Mouse (Mus musculus) gastrocnemius, postnatal 36 days (tissue): Measurements from ENCODE around the gene Snx30. TPM values are rescaled to one million over a fixed set of nuclear protein-coding genes. Genes with fewer than 3 reads are reported as not detected.

ENCODE experiments used
- DNase-seq, 2 experiments: peaks; one replicate each; pipeline ENCODE4 v3.0.0; 2022
- intact Hi-C: fragments of 180-260 bp; cut with DNase I; formaldehyde crosslinking; loops from one replicate; pipeline ENCODE4 v1.15.1; 2025
- total RNA-seq, 2 experiments: library from RNA; stranded (reverse); gene quantifications; 2 replicates each; pipeline ENCODE4 v1.2.3; 2021

The Snx30 gene
- total RNA-seq, 2 experiments from 2014 or later, result 2.4 to 3.4 TPM

GRCm38 (mm10) chr4:59819477-59820022 lies 13.9 kb downstream of the Snx30 start:
- intact Hi-C loops, result no loop called here
- no peak for DNase-seq

GRCm38 (mm10) chr4:59821516-59821915 lies 15.9 kb downstream of the Snx30 start:
- DNase-seq, result no peak
- intact Hi-C loops, result no loop called here

- intact Hi-C loops, result no loop called here
- DNase-seq, result no peak
Observed at GRCm38 (mm10) chr4:59822119-59822518, 16.5 kb downstream of the Snx30 start.

GRCm38 (mm10) chr4:59823470-59823869 lies 17.8 kb downstream of the Snx30 start:
- intact Hi-C loops, result loop anchor here (1.0 kb wide), 1 partner anchor 8 kb away; no protein-coding TSS in a partner anchor

DNA sequence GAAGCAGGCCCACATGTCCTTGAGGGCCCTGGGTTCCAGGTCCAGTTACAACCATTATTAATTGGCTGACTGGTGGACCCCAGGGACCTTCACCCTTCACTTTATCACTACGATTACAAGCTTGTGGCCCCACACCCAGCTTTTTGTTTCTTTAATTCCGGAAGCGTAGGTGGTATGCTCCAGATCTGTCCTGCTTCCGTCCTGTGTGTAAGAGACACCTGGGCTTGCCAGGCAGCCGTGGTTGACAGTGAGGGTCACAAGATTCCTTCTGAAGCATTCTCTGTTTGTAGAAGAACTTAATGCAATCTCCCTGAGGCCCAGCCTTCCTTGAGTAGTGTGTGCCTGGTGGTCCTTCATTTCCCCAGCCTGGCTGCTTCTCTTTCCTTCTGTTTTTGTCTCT lies 19.2 kb downstream of the Snx30 start:
- intact Hi-C loops, result no loop called here
- DNase-seq, result no peak

More at GRCm38 (mm10) chr4:59823470-59823869, 17.8 kb downstream of the Snx30 start:
- DNase-seq, result peak in 1 of 2 experiments; percentile 46

GRCm38 (mm10) chr4:59825634-59826033 lies 20.0 kb downstream of the Snx30 start:
- intact Hi-C loops, result no loop called here
- no peak for DNase-seq

- intact Hi-C loops, result no loop called here
- DNase-seq, result no peak
Observed at GRCm38 (mm10) chr4:59826381-59826780, 20.7 kb downstream of the Snx30 start.

- no peak for DNase-seq
- intact Hi-C loops, result no loop called here
Observed at GRCm38 (mm10) chr4:59829072-59829471, 23.4 kb downstream of the Snx30 start.

- intact Hi-C loops, result no loop called here
- DNase-seq, result no peak
Observed at GRCm38 (mm10) chr4:59831038-59831437, 25.4 kb downstream of the Snx30 start.

DNA sequence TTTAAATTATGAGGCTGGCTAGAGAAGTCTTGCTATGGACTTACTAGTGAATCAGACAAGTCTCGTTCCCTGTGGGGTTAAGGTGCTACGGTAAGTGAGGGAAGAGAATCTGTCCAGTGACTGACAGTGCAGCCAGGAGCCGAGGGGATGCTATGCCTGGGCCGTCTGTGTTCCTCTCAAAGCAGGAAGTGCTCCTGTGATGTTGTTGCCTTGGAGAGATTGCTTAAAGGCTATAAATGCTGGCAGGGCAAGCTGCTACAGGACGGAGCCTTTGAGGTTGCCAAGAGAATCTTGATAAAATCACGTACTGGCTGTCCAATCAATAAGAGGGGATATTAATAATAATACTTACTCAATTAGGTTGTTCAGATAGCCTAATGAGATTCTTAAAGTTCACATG lies 27.2 kb downstream of the Snx30 start:
- intact Hi-C loops, result no loop called here
- no peak for DNase-seq

DNA sequence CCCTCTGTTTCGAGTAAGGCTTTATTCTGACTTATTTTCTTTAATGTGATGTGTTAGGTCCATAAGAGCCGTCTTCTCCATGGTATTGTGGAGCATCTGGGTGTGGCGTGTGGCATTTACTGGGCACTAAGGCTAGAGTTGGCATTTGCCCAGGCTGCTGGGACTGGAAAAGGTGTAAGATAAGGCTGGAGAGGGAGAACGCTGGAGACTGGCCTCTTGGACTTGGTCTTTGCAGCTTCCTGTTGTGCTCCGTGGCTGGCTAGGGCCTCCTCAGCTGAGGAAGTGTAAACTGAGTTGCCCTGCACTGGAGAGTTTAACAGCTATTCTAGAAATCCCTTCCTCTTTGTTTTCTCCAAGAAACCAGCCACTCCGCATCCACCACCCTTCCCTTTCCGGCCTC lies 32.0 kb downstream of the Snx30 start:
- no peak for DNase-seq
- intact Hi-C loops, result no loop called here

- intact Hi-C loops, result no loop called here
- no peak for DNase-seq
Observed at GRCm38 (mm10) chr4:59844460-59845244, 39.0 kb downstream of the Snx30 start.

DNA sequence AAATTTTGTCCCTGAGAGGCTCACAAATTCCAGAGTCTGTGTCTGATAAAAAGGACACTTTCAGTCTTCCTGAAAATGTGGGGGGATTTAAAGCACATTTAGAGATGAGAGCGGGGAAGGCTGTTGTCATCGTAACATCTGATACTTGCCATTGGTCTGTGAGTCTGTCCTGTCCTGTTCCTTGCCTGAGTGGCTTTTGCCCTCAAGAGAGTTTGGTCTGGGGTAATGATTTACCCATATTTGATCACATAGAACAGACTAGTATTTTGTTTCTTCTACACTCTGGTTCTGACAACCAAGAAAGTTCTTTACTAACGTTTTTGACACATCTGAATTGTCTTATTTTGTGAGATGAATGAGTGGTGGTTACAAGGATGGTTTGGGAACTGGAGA lies 39.6 kb downstream of the Snx30 start:
- intact Hi-C loops, result no loop called here
- no peak for DNase-seq

GRCm38 (mm10) chr4:59847447-59847846 lies 41.8 kb downstream of the Snx30 start:
- DNase-seq, result no peak
- intact Hi-C loops, result no loop called here

DNA sequence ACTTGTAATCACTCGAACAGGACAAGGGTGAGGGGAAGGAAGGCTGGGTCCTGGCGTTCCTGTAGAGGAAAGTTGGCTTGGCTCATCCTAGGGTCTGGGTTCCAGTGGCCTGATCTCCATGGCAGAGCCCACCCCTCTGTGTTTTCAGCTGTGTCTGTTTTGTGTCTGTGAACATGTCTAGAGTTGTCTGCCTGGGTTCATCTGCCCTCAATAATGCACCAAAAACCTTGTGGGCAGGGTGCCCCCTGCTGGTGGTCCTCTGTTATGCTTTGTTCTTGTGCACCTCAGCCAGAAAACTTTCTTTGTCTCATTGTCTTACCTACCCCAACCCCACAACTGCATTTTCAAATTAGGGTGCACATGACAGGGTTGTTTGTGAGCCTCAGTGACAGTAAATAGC lies 44.5 kb downstream of the Snx30 start:
- peak; percentile 71 to 72 for DNase-seq
- intact Hi-C loops, result loop anchor here (2.0 kb wide), 1 partner anchor 63 kb away; no protein-coding TSS in a partner anchor

- intact Hi-C loops, result loop anchor here (2.0 kb wide), 1 partner anchor 64 kb away; no protein-coding TSS in a partner anchor
- no peak for DNase-seq
Observed at GRCm38 (mm10) chr4:59850886-59851623, 45.4 kb downstream of the Snx30 start.

- no peak for DNase-seq
- intact Hi-C loops, result no loop called here
Observed at GRCm38 (mm10) chr4:59853155-59853554, 47.5 kb downstream of the Snx30 start.

DNA sequence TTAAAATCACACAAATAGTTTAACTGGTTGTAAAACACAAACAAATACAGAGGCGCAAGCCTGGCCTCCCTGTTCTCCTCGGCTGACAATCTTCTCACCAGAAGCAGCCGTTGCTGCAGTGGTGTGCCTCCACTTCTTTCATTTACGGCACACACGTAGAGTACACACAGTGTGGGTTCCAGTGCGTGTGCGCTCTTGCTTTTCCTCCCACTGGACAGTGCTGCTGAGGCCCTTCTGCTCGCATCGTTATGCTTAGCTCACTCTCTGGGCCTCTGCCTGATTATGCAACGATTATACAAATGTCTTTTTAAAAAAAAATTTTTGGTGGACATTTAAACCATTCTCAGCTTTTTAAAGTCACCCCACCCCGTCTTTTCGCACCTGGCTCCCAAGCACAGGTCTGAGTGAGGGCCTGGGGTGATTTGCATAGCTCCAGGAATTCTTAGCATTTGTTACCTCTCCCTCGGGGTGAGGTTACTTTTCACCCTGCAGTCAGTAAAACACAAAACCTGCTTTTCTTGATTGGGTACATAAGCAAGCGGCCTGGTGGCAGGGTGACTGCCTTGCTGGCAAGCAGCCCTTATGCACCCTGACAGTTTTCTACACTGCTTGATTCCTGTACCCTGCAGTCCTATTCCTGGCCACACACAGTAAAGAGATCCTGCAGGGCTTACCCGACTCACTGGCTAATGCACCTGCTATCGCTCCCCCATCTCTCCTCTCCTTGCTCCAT lies 54.2 kb downstream of the Snx30 start:
- intact Hi-C loops, result no loop called here
- no peak for DNase-seq

DNA sequence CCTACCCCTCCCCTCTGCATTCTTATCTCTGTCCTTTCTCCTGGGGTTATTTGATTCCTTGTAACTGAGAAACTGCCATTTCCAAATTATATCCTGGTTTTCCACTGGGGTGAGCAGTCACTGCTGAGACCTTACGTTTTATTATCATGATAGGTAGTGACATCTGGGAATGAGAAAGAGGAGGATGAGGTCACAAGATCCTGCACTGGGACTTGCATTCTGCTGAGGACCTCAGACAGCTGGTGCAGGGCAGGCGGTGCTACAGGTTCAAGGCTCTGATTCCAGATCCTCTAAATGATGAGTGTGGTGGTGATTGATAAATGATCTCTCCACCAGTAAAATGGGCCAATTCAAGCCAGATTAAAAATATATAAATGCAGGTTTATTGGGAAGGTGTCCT lies 54.8 kb downstream of the Snx30 start:
- no peak for DNase-seq
- intact Hi-C loops, result no loop called here

- no peak for DNase-seq
- intact Hi-C loops, result no loop called here
Observed at GRCm38 (mm10) chr4:59861871-59862270, 56.2 kb downstream of the Snx30 start.

GRCm38 (mm10) chr4:59862335-59862734 lies 56.7 kb downstream of the Snx30 start:
- DNase-seq, result no peak
- intact Hi-C loops, result no loop called here
